Mouse (Mus musculus): Measurements from ENCODE around the gene Ptgfrn. TPM values are rescaled to one million over a fixed set of nuclear protein-coding genes. Genes with fewer than 3 reads are reported as not detected.

The Ptgfrn gene
- polyA plus RNA-seq, 1 experiment, result not detected

GRCm38 (mm10) chr3:101012597-101012996, 97.5 kb downstream of the Ptgfrn start:
- H3K4me3 ChIP-seq (replicated peaks), result no peak overlapping the region

GRCm38 (mm10) chr3:101012131-101012571, 97.9 kb downstream of the Ptgfrn start:
- no peaks in the 10 kb centered on the region for H3K27me3 ChIP-seq (ENCODE audit: control insufficient read depth)
- TF ChIP-seq TAL1 (IDR thresholded peaks at IDR 0.05; ENCODE audit: low read length) (no peak), GATA1 (IDR thresholded peaks at IDR 0.05; ENCODE audit: low read length) (no peak)
- no peak overlapping the region for H3K4me3 ChIP-seq (replicated peaks)
- H3K4me1 ChIP-seq (ENCODE audit: control insufficient read depth), result no peaks in the 10 kb centered on the region
- no peaks in the 10 kb centered on the region for H3K9me3 ChIP-seq (ENCODE audit: control insufficient read depth, low read length)
- no peaks in the 10 kb centered on the region for H3K36me3 ChIP-seq (ENCODE audit: control insufficient read depth)

More at GRCm38 (mm10) chr3:101012597-101012996, 97.5 kb downstream of the Ptgfrn start:
- Histone ChIP-seq H3K9me3 (ENCODE audit: control insufficient read depth, low read length) (no peaks in the 10 kb centered on the region), H3K4me1 (ENCODE audit: control insufficient read depth) (no peaks in the 10 kb centered on the region), H3K36me3 (ENCODE audit: control insufficient read depth) (no peaks in the 10 kb centered on the region), H3K27me3 (ENCODE audit: control insufficient read depth) (no peaks in the 10 kb centered on the region)
- TF ChIP-seq TAL1 (IDR thresholded peaks at IDR 0.05; ENCODE audit: low read length) (no peak), GATA1 (IDR thresholded peaks at IDR 0.05; ENCODE audit: low read length) (no peak)

- Histone ChIP-seq H3K4me1 (ENCODE audit: control insufficient read depth) (no peaks in the 10 kb centered on the region), H3K4me3 (replicated peaks) (no peak overlapping the region), H3K9me3 (ENCODE audit: control insufficient read depth, low read length) (no peaks in the 10 kb centered on the region), H3K36me3 (ENCODE audit: control insufficient read depth) (no peaks in the 10 kb centered on the region), H3K27me3 (ENCODE audit: control insufficient read depth) (no peaks in the 10 kb centered on the region)
- no peak for TF ChIP-seq GATA1 (IDR thresholded peaks at IDR 0.05; ENCODE audit: low read length)
- no peak for TF ChIP-seq TAL1 (IDR thresholded peaks at IDR 0.05; ENCODE audit: low read length)
These were observed 98.9 kb downstream of the Ptgfrn start for GRCm38 (mm10) chr3:101011203-101011600.

GRCm38 (mm10) chr3:101010589-101011202, 99.4 kb downstream of the Ptgfrn start:
- no peaks in the 10 kb centered on the region for H3K27me3 ChIP-seq (ENCODE audit: control insufficient read depth)
- TF ChIP-seq GATA1 (IDR thresholded peaks at IDR 0.05; ENCODE audit: low read length), result no peak
- TF ChIP-seq TAL1 (IDR thresholded peaks at IDR 0.05; ENCODE audit: low read length), result no peak
- no peaks in the 10 kb centered on the region for H3K9me3 ChIP-seq (ENCODE audit: control insufficient read depth, low read length)
- no peaks in the 10 kb centered on the region for H3K4me1 ChIP-seq (ENCODE audit: control insufficient read depth)
- H3K36me3 ChIP-seq (ENCODE audit: control insufficient read depth), result no peaks in the 10 kb centered on the region
- H3K4me3 ChIP-seq (replicated peaks), result no peak overlapping the region

GRCm38 (mm10) chr3:101007112-101007782, 102.8 kb downstream of the Ptgfrn start:
- H3K4me1 ChIP-seq (ENCODE audit: control insufficient read depth), result no peaks in the 10 kb centered on the region
- H3K9me3 ChIP-seq (ENCODE audit: control insufficient read depth, low read length), result no peaks in the 10 kb centered on the region
- no peaks in the 10 kb centered on the region; the same call in 1 of the 2 replicates for H3K27me3 ChIP-seq (ENCODE audit: control insufficient read depth)
- no peak overlapping the region for H3K4me3 ChIP-seq (replicated peaks)
- no peaks in the 10 kb centered on the region for H3K36me3 ChIP-seq (ENCODE audit: control insufficient read depth)
- TF ChIP-seq GATA1 (IDR thresholded peaks at IDR 0.05; ENCODE audit: low read length), result no peak
- TF ChIP-seq TAL1 (IDR thresholded peaks at IDR 0.05; ENCODE audit: low read length), result no peak

GRCm38 (mm10) chr3:101005392-101005791, 104.7 kb downstream of the Ptgfrn start:
- H3K9me3 ChIP-seq (ENCODE audit: control insufficient read depth, low read length), result no peaks in the 10 kb centered on the region
- no peak for TF ChIP-seq TAL1 (IDR thresholded peaks at IDR 0.05; ENCODE audit: low read length)
- no peak for TF ChIP-seq GATA1 (IDR thresholded peaks at IDR 0.05; ENCODE audit: low read length)
- H3K4me3 ChIP-seq (replicated peaks), result no peak overlapping the region
- no peaks in the 10 kb centered on the region for H3K4me1 ChIP-seq (ENCODE audit: control insufficient read depth)
- H3K27me3 ChIP-seq (ENCODE audit: control insufficient read depth), result no peaks in the 10 kb centered on the region; the same call in 1 of the 2 replicates
- H3K36me3 ChIP-seq (ENCODE audit: control insufficient read depth), result no peaks in the 10 kb centered on the region

GRCm38 (mm10) chr3:101003575-101004356, 106.3 kb downstream of the Ptgfrn start:
- TF ChIP-seq GATA1 (IDR thresholded peaks at IDR 0.05; ENCODE audit: low read length), result no peak
- TF ChIP-seq TAL1 (IDR thresholded peaks at IDR 0.05; ENCODE audit: low read length), result no peak
- no peaks in the 10 kb centered on the region for H3K4me1 ChIP-seq (ENCODE audit: control insufficient read depth)
- H3K4me3 ChIP-seq (replicated peaks), result no peak overlapping the region
- H3K27me3 ChIP-seq (ENCODE audit: control insufficient read depth), result no peaks in the 10 kb centered on the region; the same call in 1 of the 2 replicates
- H3K36me3 ChIP-seq (ENCODE audit: control insufficient read depth), result no peaks in the 10 kb centered on the region
- no peaks in the 10 kb centered on the region for H3K9me3 ChIP-seq (ENCODE audit: control insufficient read depth, low read length)

- no peaks in the 10 kb centered on the region for H3K36me3 ChIP-seq (ENCODE audit: control insufficient read depth)
- no peak for TF ChIP-seq TAL1 (IDR thresholded peaks at IDR 0.05; ENCODE audit: low read length)
- TF ChIP-seq GATA1 (IDR thresholded peaks at IDR 0.05; ENCODE audit: low read length), result no peak
- H3K4me1 ChIP-seq (ENCODE audit: control insufficient read depth), result no peaks in the 10 kb centered on the region
- no peaks in the 10 kb centered on the region for H3K9me3 ChIP-seq (ENCODE audit: control insufficient read depth, low read length)
- H3K4me3 ChIP-seq (replicated peaks), result no peak overlapping the region
- no peaks in the 10 kb centered on the region; the same call in 1 of the 2 replicates for H3K27me3 ChIP-seq (ENCODE audit: control insufficient read depth)
These were observed 110.3 kb downstream of the Ptgfrn start for GRCm38 (mm10) chr3:100999732-101000131.

- TF ChIP-seq TAL1 (IDR thresholded peaks at IDR 0.05; ENCODE audit: low read length) (no peak), GATA1 (IDR thresholded peaks at IDR 0.05; ENCODE audit: low read length) (no peak)
- Histone ChIP-seq H3K4me3 (replicated peaks) (no peak overlapping the region), H3K36me3 (ENCODE audit: control insufficient read depth) (no peaks in the 10 kb centered on the region), H3K9me3 (ENCODE audit: control insufficient read depth, low read length) (no peaks in the 10 kb centered on the region), H3K27me3 (ENCODE audit: control insufficient read depth) (no peaks in the 10 kb centered on the region; the same call in 1 of the 2 replicates), H3K4me1 (ENCODE audit: control insufficient read depth) (no peaks in the 10 kb centered on the region)
These were observed 111.2 kb downstream of the Ptgfrn start for GRCm38 (mm10) chr3:100998904-100999340.

Measured in erythroblast, embryonic 14.5 days (primary cell).